Mouse (Mus musculus) urinary bladder, postnatal 14 days (tissue): ENCODE results near the gene Pip5k1b.

Source experiments
- DNase-seq: peaks from one replicate; pipeline ENCODE4 v3.0.0; 2021; ENCODE audit warnings: low spot score

Gene Pip5k1b

GRCm38 (mm10) chr19:24416975-24417658 is 138.6 kb downstream of the Pip5k1b start:
- DNase-seq: no peak

DNA sequence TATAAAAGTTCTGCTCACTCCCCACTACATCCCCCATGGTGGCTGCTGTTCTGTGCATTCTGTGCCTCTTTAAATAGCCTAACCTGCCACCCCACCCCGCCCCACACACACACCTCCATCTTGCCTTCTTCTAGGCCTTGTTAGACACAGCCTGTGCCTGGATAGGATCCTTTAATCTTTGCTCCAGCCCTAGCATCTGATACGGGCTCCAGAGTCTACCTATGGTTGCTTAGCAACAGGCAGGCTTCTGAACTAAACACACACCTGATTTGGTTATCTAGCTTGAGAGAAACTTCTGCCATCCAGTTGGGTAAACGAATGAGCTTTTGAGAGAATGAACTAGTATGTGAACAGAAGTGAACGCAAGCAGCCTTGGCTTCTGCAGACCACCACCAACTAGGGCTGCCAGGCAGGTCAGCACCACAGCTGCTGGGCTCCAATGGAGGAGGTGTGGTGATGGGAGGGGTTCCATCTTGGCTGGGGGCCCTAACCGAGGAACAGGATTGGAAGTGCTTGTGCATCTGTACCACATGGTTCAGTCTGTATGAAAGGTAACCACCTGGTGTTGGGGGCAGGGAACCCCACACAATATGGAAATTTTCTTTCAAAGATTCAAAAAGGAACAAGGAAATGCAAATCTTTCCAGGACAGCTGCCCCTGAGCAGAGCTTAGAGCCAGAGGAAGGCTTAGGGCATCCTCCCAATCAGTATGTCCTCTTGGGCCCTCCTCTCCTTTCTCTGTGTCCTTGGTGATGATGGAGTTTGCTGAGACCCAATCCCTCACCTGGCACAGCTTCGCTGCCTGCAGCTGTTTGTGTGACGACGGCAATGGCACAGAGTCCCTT is 139.7 kb downstream of the Pip5k1b start:
- no peak for DNase-seq

DNA sequence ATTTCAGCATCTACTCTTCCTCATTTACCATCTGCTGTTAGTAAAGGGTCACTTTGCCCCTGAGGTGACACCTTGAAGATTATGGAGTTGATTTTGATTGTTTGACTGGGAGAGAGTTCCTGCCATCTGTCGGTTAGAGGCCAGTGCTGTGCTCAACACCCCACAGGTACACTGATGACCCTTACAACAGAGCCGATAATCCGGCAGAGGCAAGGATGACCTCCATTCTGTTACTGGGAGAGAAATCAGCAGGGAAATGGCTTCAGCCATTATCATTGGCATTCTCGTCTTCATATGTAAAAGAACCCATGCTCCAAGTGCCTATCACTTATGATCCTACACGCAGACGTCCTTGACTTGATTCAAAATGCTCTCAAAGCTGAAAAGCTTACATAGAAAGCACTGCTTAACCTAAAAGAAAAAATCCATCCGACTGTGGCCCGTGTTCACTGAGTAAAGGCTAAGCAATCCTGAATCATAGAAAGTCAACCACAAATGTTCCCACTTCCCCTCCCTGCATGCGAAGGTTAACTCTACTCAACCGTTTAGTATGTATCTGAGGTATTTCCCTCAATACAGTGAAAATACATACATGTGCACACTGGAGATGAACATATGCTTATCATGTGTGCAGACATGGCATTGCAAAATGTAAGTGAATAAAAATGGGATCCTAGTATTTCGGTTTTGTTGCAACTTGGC is 146.7 kb downstream of the Pip5k1b start:
- DNase-seq: no peak

GRCm38 (mm10) chr19:24404716-24405115 is 151.0 kb downstream of the Pip5k1b start:
- DNase-seq: no peak

GRCm38 (mm10) chr19:24403245-24403644 is 152.4 kb downstream of the Pip5k1b start:
- no peak for DNase-seq

DNA sequence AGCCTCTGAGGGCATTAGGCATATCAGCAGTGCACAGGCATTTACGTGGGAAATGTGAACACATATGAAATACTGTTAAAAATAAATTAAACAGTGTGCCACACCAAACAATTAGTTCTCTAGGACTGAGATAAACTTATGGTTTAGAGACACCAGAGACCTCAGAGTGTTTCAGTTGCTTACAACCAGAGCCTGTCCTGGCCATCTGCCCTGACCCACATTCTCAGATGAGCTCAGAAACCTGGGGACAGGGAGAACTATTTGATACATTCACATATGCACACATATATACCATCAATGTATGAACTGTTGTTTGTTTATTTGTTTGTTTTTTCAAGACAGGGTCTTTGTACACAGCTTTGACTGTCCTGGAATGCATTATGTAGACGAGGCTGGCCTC is 161.8 kb downstream of the Pip5k1b start:
- DNase-seq: no peak

GRCm38 (mm10) chr19:24391519-24392251 is 164.0 kb downstream of the Pip5k1b start:
- DNase-seq: peak; percentile 4

DNA sequence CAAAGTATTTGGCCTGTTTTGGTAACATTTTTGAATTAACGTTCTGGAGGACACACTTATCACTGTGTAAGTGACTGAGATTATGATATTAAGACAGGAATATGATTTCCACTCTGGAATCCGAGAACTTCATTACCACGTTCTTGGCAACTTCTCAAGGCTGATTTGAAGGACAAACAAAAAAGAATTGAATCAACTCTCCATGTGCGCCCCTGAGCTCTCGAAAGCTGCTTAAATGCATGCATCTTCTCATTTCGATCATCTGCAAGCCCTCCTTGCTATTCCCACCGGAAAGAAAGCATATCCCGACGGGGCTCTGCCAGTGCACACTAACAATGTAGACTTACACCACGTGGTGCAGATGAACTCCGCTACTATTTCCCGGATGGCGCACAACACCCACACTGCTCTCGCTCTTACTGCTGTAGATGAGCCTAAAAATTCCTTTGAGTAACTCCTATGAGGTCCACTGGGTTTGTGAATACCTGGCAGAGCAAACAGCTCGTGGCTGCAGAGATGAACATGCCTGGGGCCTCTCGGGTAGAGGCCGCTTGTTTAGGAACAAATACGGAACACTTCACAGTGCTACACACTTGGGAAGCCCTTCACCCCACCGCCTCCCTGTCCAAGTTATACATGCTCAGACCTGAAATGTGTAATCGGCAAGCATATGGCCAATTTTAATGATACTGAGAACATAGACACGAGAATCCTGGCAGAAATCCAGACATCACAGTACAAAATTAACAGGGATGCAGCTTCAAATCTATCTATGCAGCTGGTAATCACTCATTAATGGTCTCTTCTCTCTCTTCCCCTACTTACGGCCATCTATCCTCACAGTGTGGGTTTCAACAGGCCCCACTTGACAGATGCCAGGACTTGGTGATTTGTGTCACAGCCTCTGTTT is 168.5 kb downstream of the Pip5k1b start:
- DNase-seq: no peak

DNA sequence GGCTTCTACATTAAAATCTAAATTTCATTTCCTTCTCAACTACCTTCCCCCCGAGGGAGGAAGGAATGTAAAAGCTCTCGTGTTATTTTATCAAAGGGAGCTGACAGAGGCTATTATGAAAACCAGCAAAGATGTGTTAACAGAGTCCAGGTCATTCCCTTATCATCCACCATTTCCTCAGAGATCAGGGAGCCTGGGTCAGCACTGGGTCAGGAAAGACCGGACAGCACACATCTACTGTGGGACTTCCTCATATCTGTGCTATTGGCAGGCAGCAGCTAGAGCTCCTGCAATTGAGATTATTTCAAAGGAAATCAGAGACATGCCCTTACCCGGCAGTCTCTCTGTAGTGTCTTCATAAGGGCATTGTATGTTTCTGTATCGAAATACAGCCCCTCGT is 177.2 kb downstream of the Pip5k1b start:
- DNase-seq: no peak

- peak; percentile 10 for DNase-seq
Measured at GRCm38 (mm10) chr19:24371763-24372640, 183.7 kb downstream of the Pip5k1b start.

GRCm38 (mm10) chr19:24368419-24368818 is 187.3 kb downstream of the Pip5k1b start:
- DNase-seq: no peak

GRCm38 (mm10) chr19:24367722-24368121 is 187.9 kb downstream of the Pip5k1b start:
- DNase-seq: no peak

- no peak for DNase-seq
Measured at GRCm38 (mm10) chr19:24366747-24367146, 188.9 kb downstream of the Pip5k1b start.

DNA sequence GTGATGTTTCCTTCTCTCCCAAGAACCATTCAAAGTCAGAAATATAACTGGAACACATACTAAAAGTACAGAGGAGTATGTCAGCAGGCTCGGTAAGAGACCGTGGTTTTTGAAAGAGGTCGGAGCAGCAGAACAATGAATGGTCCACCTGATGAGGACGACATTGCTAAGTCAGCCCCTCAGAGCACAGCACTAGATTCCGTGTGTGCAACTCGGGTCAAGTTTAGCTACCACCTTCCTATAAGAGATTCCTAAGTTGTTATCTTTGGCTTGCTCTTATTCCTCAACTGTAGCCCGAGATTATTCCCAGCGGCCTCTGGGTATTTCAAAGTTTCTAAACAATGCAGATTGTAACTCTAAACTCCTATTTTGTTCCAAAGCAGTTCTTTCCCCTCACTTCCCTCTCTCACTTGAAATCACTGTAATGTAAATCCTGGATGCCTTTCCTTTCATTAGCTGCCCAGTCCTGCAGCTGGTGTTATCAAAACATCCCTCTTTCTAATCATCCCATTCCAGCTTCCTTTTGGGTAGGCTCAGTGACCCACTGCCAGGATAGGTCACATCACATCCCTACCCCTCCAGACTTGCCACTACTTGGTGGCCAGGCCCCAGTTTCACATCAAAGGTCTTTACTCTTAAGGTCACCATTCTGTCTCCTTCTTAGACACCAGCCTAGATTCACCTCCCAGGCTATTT is 192.9 kb downstream of the Pip5k1b start:
- no peak for DNase-seq

DNA sequence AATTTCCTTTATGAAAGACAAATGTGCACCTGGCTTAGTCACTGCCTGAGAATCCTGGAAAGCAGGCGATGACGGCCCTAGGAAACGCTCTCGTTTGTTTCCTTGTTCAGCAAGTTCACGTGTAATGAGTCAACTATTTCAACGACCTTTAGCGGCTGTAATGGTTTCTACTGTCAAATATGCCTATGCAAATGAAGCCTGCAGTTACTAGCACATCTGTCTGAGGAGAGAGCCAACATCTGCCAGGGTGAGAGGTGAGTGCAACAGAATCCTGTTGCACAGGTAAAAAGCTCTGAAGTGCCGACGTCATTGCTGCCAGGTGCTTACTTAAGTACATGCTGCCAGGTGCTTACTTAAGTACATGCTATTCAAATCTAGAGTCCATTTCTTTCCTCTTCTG is 196.4 kb downstream of the Pip5k1b start:
- peak; percentile 5 for DNase-seq

GRCm38 (mm10) chr19:24352298-24352959 is 203.2 kb downstream of the Pip5k1b start:
- DNase-seq: no peak

DNA sequence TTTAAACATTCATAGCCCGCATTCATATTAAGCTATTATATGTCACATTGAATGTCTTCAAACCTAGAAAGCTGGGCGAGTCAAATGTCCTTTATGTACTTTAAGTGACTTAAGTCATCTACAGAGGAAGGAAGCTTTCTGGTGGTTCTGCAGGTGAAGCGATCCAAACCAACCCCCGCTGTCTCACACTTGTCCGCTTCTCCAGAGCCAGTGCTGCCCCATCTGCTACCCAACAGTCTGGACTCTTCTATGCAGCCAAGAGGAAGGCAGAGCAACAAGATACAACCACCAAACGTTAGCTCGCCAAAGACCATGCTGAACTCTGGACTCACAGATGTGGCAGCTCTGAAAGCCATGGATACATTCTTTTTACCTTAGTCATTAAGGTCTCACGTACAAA is 211.2 kb downstream of the Pip5k1b start:
- no peak for DNase-seq

DNA sequence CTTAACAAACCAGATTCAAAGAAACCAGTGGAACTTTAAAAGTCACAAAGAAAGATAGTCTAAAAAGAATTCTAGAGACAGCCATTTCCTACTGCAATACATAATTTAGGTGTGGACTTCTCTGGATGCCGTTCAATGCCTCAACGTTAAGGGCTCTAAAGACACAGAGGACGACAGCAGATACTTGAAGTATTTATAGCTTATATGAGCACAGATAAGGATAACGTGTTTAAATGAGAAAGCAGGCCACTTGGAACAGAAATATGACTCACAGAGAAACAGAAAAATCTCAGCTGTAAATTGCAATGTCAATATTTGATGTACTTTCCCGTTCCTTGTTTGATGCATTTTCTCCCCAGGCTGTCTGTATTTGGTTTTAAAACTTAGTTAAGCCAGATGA is 212.9 kb downstream of the Pip5k1b start:
- DNase-seq: no peak
